8 mouse cellular contexts compared by ENCODE assay signal in the genomic region with DNA sequence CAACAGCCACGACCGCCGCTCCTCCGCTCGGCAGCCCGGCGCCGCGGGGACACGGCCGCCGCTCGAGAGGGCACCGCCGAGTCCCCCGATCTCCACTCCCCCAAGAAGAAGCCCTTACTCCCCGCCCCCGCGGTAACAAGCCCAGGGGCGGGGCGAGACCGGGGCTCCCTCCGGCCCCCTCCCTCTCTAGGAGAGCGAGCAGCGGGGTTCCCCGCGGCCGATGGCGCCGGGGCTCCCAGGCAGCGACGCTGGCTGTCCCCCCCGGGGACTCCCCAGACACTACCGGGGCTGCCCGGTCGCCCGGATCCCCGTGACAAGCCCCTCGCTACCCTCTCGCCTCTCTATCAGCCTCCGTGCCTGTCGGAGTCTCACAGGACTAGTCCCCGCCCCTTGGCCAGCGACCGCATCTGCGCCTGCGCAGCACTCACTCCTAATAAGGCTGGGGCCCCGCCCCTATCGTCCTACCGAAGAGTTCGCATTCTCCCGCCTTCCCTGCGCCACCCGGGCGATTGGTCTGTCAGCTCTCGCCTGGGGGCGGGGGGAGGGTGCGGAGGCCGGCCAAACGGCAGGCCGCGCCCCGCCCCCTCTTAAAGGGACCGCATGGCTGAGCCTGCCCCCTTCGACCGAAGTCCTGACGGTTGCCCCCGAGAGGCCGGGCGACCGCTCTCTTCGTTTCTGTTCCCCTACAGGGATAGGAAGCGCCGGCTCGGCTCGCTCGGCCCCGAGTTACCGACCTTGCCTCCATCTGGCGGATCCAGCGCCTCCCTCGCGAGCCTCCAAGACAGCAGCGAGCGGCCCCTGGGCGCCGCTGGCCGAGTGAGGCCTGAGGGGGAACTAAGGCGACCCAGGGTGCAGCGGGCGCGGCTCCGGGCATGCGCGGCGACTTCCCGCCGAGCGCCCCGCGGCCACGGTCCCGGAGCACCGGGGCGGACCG. TPM values are rescaled to one million over a fixed set of nuclear protein-coding genes. Genes with fewer than 3 reads are reported as not detected.
DNase-seq lines count a peak whose midpoint lies in the region; ATAC-seq and TF ChIP-seq lines count a peak whose summit lies in the region.

TSS of gene Ing2 (minus strand) at position 780 of the 934 bp plus-strand sequence.

- peak; percentile 91 for ATAC-seq in heart, embryonic 15.5 days (replicated peaks; ENCODE audit: insufficient number of reproducible peaks, insufficient read depth, low FRiP score, low read depth)
- peak; percentile 86 for ATAC-seq in liver, embryonic 14.5 days (ENCODE audit: insufficient read depth)
- peak; percentile 87 for ATAC-seq in neural tube, embryonic 11.5 days (ENCODE audit: insufficient read depth, low FRiP score, low TSS enrichment)
- ATAC-seq in stomach, postnatal 0 days (ENCODE audit: low FRiP score, low TSS enrichment), result peak; percentile 95

- DNase-seq in CD8-positive naive resting alpha-beta T cell, adult 2 months (ENCODE audit: low read depth in 2 of 2, low spot score in 2 of 2), result peak; percentile 100
- peak; percentile 99 for DNase-seq in c-Kit-positive CD71-negative TER-119-negative erythroid progenitor cells, embryonic 14.5 days (ENCODE audit: low read depth)
- peak; percentile 100 for DNase-seq in forebrain, embryonic 10.5 days (ENCODE audit: extremely low spot score, low spot score)
- DNase-seq in kidney, postnatal 25 days, result peak; percentile 100
- peak; percentile 99 to 100 (median 99) for DNase-seq in liver, embryonic 14.5 days (ENCODE audit: low read depth in 3 of 3, low spot score in 3 of 3)
- DNase-seq in neural tube, embryonic 11.5 days (ENCODE audit: low spot score), result peak; percentile 100
- DNase-seq in stomach, postnatal 0 days (ENCODE audit: low spot score), result peak; percentile 100

- H3K4me2 ChIP-seq in heart, embryonic 15.5 days, result peak within 1 kb of the TSS; percentile 87
- H3K4me2 ChIP-seq in liver, embryonic 14.5 days (ENCODE audit: low read depth), result peak within 1 kb of the TSS; percentile 74
- H3K4me2 ChIP-seq in neural tube, embryonic 11.5 days (ENCODE audit: low read depth), result peak within 1 kb of the TSS; percentile 72
- H3K4me2 ChIP-seq in stomach, postnatal 0 days (replicated peaks; ENCODE audit: low read depth), result peak within 1 kb of the TSS; percentile 80

- peak within 1 kb of the TSS; percentile 98 for H3K27ac ChIP-seq in forebrain, embryonic 10.5 days
- H3K27ac ChIP-seq in heart, embryonic 15.5 days, result peak within 1 kb of the TSS; percentile 98
- H3K27ac ChIP-seq in liver, embryonic 14.5 days, result peak within 1 kb of the TSS; percentile 82
- peak within 1 kb of the TSS; percentile 90 for H3K27ac ChIP-seq in neural tube, embryonic 11.5 days (ENCODE audit: low read depth, low read length)
- H3K27ac ChIP-seq in stomach, postnatal 0 days (replicated peaks), result peak within 1 kb of the TSS; percentile 97

- no peak for TF ChIP-seq CTCF in liver, embryonic 14.5 days (IDR thresholded peaks at IDR 0.05; ENCODE audit: low read depth)
- TF ChIP-seq CTCF in stomach, postnatal 0 days (IDR thresholded peaks at IDR 0.05; ENCODE audit: low read depth), result peak; percentile 37; the same call in 1 of the 2 replicates

- peaks cover 16% of the 10 kb centered on the region for H3K36me3 ChIP-seq in forebrain, embryonic 10.5 days (replicated peaks)
- no peaks in the 10 kb centered on the region for H3K36me3 ChIP-seq in heart, embryonic 15.5 days
- no peaks in the 10 kb centered on the region for H3K36me3 ChIP-seq in liver, embryonic 14.5 days (replicated peaks; ENCODE audit: control insufficient read depth, insufficient read depth, low read depth)
- no peaks in the 10 kb centered on the region for H3K36me3 ChIP-seq in neural tube, embryonic 11.5 days (ENCODE audit: control insufficient read depth, insufficient read depth, low read length)
- H3K36me3 ChIP-seq in stomach, postnatal 0 days (ENCODE audit: control insufficient read depth, insufficient read depth, low read length), result no peaks in the 10 kb centered on the region

- H3K9me3 ChIP-seq in forebrain, embryonic 10.5 days, result peaks cover 4% of the 10 kb centered on the region; the same call in 1 of the 2 replicates
- H3K9me3 ChIP-seq in heart, embryonic 15.5 days (replicated peaks), result no peaks in the 10 kb centered on the region
- no peaks in the 10 kb centered on the region for H3K9me3 ChIP-seq in liver, embryonic 14.5 days (ENCODE audit: control insufficient read depth, low read length)
- no peaks in the 10 kb centered on the region for H3K9me3 ChIP-seq in neural tube, embryonic 11.5 days (ENCODE audit: control insufficient read depth, low read length)
- no peaks in the 10 kb centered on the region for H3K9me3 ChIP-seq in stomach, postnatal 0 days (ENCODE audit: control insufficient read depth, low read length)

- TF ChIP-seq EP300 in liver, embryonic 14.5 days (IDR thresholded peaks at IDR 0.05; ENCODE audit: low read depth), result no peak
- TF ChIP-seq EP300 in stomach, postnatal 0 days (optimal IDR thresholded peaks at IDR 0.05), result no peak

- H3K4me3 ChIP-seq in forebrain, embryonic 10.5 days, result peak within 1 kb of the TSS; percentile 96
- H3K4me3 ChIP-seq in heart, embryonic 15.5 days, result peak within 1 kb of the TSS; percentile 94
- H3K4me3 ChIP-seq in liver, embryonic 14.5 days (ENCODE audit: insufficient read depth in 1 of 2, low read depth in 2 of 2, low read length in 2 of 2), result peak within 1 kb of the TSS; percentile 77 to 99
- peak within 1 kb of the TSS; percentile 74 for H3K4me3 ChIP-seq in neural tube, embryonic 11.5 days (ENCODE audit: low read depth, low read length)
- peak within 1 kb of the TSS; percentile 96 for H3K4me3 ChIP-seq in stomach, postnatal 0 days (ENCODE audit: low read depth, low read length)

- H3K9ac ChIP-seq in heart, embryonic 15.5 days, result peak within 1 kb of the TSS; percentile 92
- H3K9ac ChIP-seq in liver, embryonic 14.5 days (replicated peaks), result peak within 1 kb of the TSS; percentile 89
- peak within 1 kb of the TSS; percentile 86 for H3K9ac ChIP-seq in neural tube, embryonic 11.5 days (ENCODE audit: low read length)
- peak within 1 kb of the TSS; percentile 86 for H3K9ac ChIP-seq in stomach, postnatal 0 days (ENCODE audit: low read length)

- no peaks in the 10 kb centered on the region for H3K27me3 ChIP-seq in forebrain, embryonic 10.5 days (ENCODE audit: poor library complexity, severe bottlenecking)
- no peaks in the 10 kb centered on the region for H3K27me3 ChIP-seq in heart, embryonic 15.5 days
- no peaks in the 10 kb centered on the region for H3K27me3 ChIP-seq in liver, embryonic 14.5 days (ENCODE audit: control insufficient read depth, insufficient read depth, low read length)
- no peaks in the 10 kb centered on the region for H3K27me3 ChIP-seq in neural tube, embryonic 11.5 days (ENCODE audit: control insufficient read depth, insufficient read depth, low read length)
- H3K27me3 ChIP-seq in stomach, postnatal 0 days (ENCODE audit: control insufficient read depth, insufficient read depth, low read length), result no peaks in the 10 kb centered on the region

- peaks cover 24% of the 10 kb centered on the region for H3K4me1 ChIP-seq in forebrain, embryonic 10.5 days
- H3K4me1 ChIP-seq in heart, embryonic 15.5 days (replicated peaks), result peaks cover 17% of the 10 kb centered on the region; the same call in 1 of the 2 replicates
- H3K4me1 ChIP-seq in liver, embryonic 14.5 days (replicated peaks; ENCODE audit: control insufficient read depth in 2 of 2, insufficient read depth in 2 of 2, low read length in 1 of 2), result peaks cover 4% of the 10 kb centered on the region in 2 experiments; a peak in 3 of 4 replicates
- peaks cover 2% of the 10 kb centered on the region; the same call in 1 of the 2 replicates for H3K4me1 ChIP-seq in neural tube, embryonic 11.5 days (ENCODE audit: control insufficient read depth, insufficient read depth, low read length)
- H3K4me1 ChIP-seq in stomach, postnatal 0 days (replicated peaks; ENCODE audit: control insufficient read depth, insufficient read depth), result no peaks in the 10 kb centered on the region

- under 1% methylated on average over 104 of the region's 106 CpGs for WGBS in forebrain, embryonic 10.5 days
- under 1% methylated on average over 90 of the region's 106 CpGs for WGBS in heart, embryonic 15.5 days
- WGBS in liver, embryonic 14.5 days (ENCODE audit: insufficient replicate concordance), result under 1% methylated on average over 97 of the region's 106 CpGs
- WGBS in neural tube, embryonic 11.5 days, result under 1% methylated on average over 72 of the region's 106 CpGs
- WGBS in stomach, postnatal 0 days, result under 1% methylated on average over 83 of the region's 106 CpGs

RNA-seq across cellular contexts. Expression of gene Ing2, which starts in this region (rescaled TPM):
- polyA plus RNA-seq in forebrain, embryonic 10.5 days (2016; fragmentation: Nextera tagmentation; extraction: Ambion mirVana), result 10.9 and 13.5 TPM in 2 replicates
- polyA plus RNA-seq in heart, embryonic 15.5 days (2015; fragmentation: Nextera tagmentation; extraction: Ambion mirVana), result 6.4 and 7.1 TPM in 2 replicates
- 5.8 and 14.1 TPM in 2 replicates for polyA plus RNA-seq in liver, embryonic 14.5 days (2012; rRNA removed)
- polyA plus RNA-seq in liver, embryonic 14.5 days (2014; fragmentation: Nextera tagmentation; extraction: Ambion mirVana), result 8.6 and 8.9 TPM in 2 replicates
- 11.4 and 11.6 TPM in 2 replicates for polyA plus RNA-seq in neural tube, embryonic 11.5 days (2014; fragmentation: Nextera tagmentation; extraction: Ambion mirVana)
- 9.9 and 12.8 TPM in 2 replicates for polyA plus RNA-seq in stomach, postnatal 0 days (2015; fragmentation: Nextera tagmentation; extraction: Ambion mirVana)

Comparison
In these comparisons a context has a peak if more than half of its experiments do, and no peak if none do; other contexts are left out.
1. Peak in every context shown above with its lines: DNase-seq, ATAC-seq, H3K4me3 ChIP-seq and H3K27ac ChIP-seq.